Mouse (Mus musculus) heart, postnatal 0 days (tissue): ENCODE measurements at regions not wholly inside any gene's neighbourhood (a gene's known extent, or its start where the extent isn't known, plus 50 kb on each side); places are given as distances from the start of the nearest gene placed in this dataset.
A peak's percentile ranks its signal among the peaks of the same experiment; 100 is the strongest.

Source experiments
- ATAC-seq: fragments of 200-750 bp; cut with Nextera tagmentation; 2 replicates; pipeline ENCODE4 v1.8.0; 2017; ENCODE audit warnings: low read depth, moderate number of reproducible peaks, moderate library complexity; ENCODE audit not compliant: insufficient read depth
- DNase-seq: peaks from one replicate; pipeline ENCODE4 v3.0.0-alpha.2; 2016; ENCODE audit warnings: low spot score
- H3K27ac ChIP-seq: fragments of 300-500 bp; sonication (generic); 2 replicates; pipeline ENCODE4 v1.5.1; 2014; ENCODE audit warnings: low read depth, mild to moderate bottlenecking
- H3K27me3 ChIP-seq: fragments of 300-500 bp; sonication (generic); 2 replicates; pipeline ENCODE4 v1.6.1; 2014; ENCODE audit warnings: low read length, mixed read lengths; ENCODE audit not compliant: control insufficient read depth, insufficient read depth
- H3K36me3 ChIP-seq: fragments of 300-500 bp; sonication (generic); replicated peaks from 2 replicates; pipeline ENCODE4 v1.6.1; 2014; ENCODE audit warnings: low read length, mixed read lengths; ENCODE audit not compliant: control insufficient read depth, insufficient read depth
- H3K4me1 ChIP-seq: fragments of 300-500 bp; sonication (generic); 2 replicates; pipeline ENCODE4 v1.6.1; 2014; ENCODE audit warnings: antibody characterized with exemption; ENCODE audit not compliant: control insufficient read depth, insufficient read depth
- H3K4me2 ChIP-seq: fragments of 300-500 bp; sonication (generic); 2 replicates; pipeline ENCODE4 v1.6.1; 2014; ENCODE audit warnings: low read depth, mild to moderate bottlenecking, low read length, moderate library complexity
- H3K4me3 ChIP-seq: fragments of 300-500 bp; sonication (generic); 2 replicates; pipeline ENCODE4 v1.5.1; 2014; ENCODE audit warnings: low read depth, low read length
- H3K9ac ChIP-seq: fragments of 300-500 bp; sonication (generic); replicated peaks from 2 replicates; pipeline ENCODE4 v1.6.1; 2014; ENCODE audit warnings: low read depth, low read length, mixed read lengths
- H3K9me3 ChIP-seq: fragments of 300-500 bp; sonication (generic); replicated peaks from 2 replicates; pipeline ENCODE4 v1.6.1; 2016; ENCODE audit warnings: low read length; ENCODE audit not compliant: control insufficient read depth
- CTCF ChIP-seq: IDR thresholded peaks from 2 replicates; pipeline ENCODE4 v1.5.1; 2016; ENCODE audit warnings: antibody characterized with exemption, control low read depth, low read depth
- EP300 ChIP-seq: IDR thresholded peaks from 2 replicates; pipeline ENCODE4 v1.6.1; 2016; ENCODE audit warnings: antibody characterized with exemption, low read depth
- WGBS: fragments of 180-500 bp; shearing (Covaris S2); extraction: QIAGEN DNeasy Blood & Tissue Kit; methylation state at CpG from one replicate; pipeline ENCODE4 v1.1.7; 2014; 5-methylcytosine and 5-hydroxymethylcytosine counted together

- no peaks in the 10 kb centered on the region for H3K36me3 ChIP-seq
- no peak overlapping the region for H3K4me3 ChIP-seq
- H3K9ac ChIP-seq = no peak overlapping the region
- DNase-seq (no peak), ATAC-seq (no peak)
- no peak overlapping the region for H3K4me2 ChIP-seq
- TF ChIP-seq EP300 (no peak), CTCF (no peak)
- no peak overlapping the region for H3K27ac ChIP-seq
- H3K27me3 ChIP-seq = no peaks in the 10 kb centered on the region
- H3K9me3 ChIP-seq = no peaks in the 10 kb centered on the region
- WGBS = 91% methylated on average over 10 of the region's 10 CpGs
- H3K4me1 ChIP-seq = no peaks in the 10 kb centered on the region
Measured at GRCm38 (mm10) chr8:10830835-10831234, 177.4 kb downstream of the Irs2 start.

GRCm38 (mm10) chr8:10828580-10828979 is 179.7 kb downstream of the Irs2 start:
- no peaks in the 10 kb centered on the region for H3K9me3 ChIP-seq
- H3K4me2 ChIP-seq = no peak overlapping the region
- no peaks in the 10 kb centered on the region for H3K4me1 ChIP-seq
- no peak overlapping the region for H3K4me3 ChIP-seq
- no peak for DNase-seq
- no peak overlapping the region for H3K27ac ChIP-seq
- no peak for ATAC-seq
- TF ChIP-seq EP300 (no peak), CTCF (no peak)
- H3K36me3 ChIP-seq = no peaks in the 10 kb centered on the region
- H3K27me3 ChIP-seq = no peaks in the 10 kb centered on the region
- H3K9ac ChIP-seq = no peak overlapping the region
- 46% methylated on average over 9 of the region's 9 CpGs for WGBS

- Histone ChIP-seq H3K27me3 (no peaks in the 10 kb centered on the region), H3K9me3 (no peaks in the 10 kb centered on the region), H3K36me3 (no peaks in the 10 kb centered on the region), H3K4me1 (no peaks in the 10 kb centered on the region), H3K9ac (no peak overlapping the region), H3K4me3 (no peak overlapping the region), H3K4me2 (no peak overlapping the region), H3K27ac (no peak overlapping the region)
- WGBS = 67% methylated on average over 6 of the region's 6 CpGs
- ATAC-seq = peak; percentile 58; the same call in 1 of the 2 replicates
- DNase-seq = no peak
- TF ChIP-seq CTCF = peak; percentile 46
- no peak for TF ChIP-seq EP300
Measured at GRCm38 (mm10) chr8:10827560-10827959, 180.7 kb downstream of the Irs2 start.

- WGBS = 59% methylated on average over 4 of the region's 4 CpGs
- H3K9me3 ChIP-seq = no peaks in the 10 kb centered on the region
- DNase-seq (no peak), ATAC-seq (no peak)
- no peak overlapping the region for H3K4me3 ChIP-seq
- H3K4me1 ChIP-seq = no peaks in the 10 kb centered on the region
- 0 out of 2 replicates have a peak, but pooled peaks cover 2% of the 10 kb centered on the region for H3K27me3 ChIP-seq
- no peak overlapping the region for H3K4me2 ChIP-seq
- no peak for TF ChIP-seq CTCF
- TF ChIP-seq EP300 = no peak
- H3K9ac ChIP-seq = no peak overlapping the region
- no peaks in the 10 kb centered on the region for H3K36me3 ChIP-seq
- no peak overlapping the region for H3K27ac ChIP-seq
Measured at GRCm38 (mm10) chr8:10825981-10826380, 182.3 kb downstream of the Irs2 start.

- Histone ChIP-seq H3K9ac (no peak overlapping the region), H3K4me1 (no peaks in the 10 kb centered on the region), H3K27ac (no peak overlapping the region), H3K27me3 (0 out of 2 replicates have a peak, but pooled peaks cover 2% of the 10 kb centered on the region), H3K36me3 (no peaks in the 10 kb centered on the region), H3K9me3 (no peaks in the 10 kb centered on the region), H3K4me2 (no peak overlapping the region), H3K4me3 (no peak overlapping the region)
- DNase-seq (no peak), ATAC-seq (no peak)
- no peak for TF ChIP-seq CTCF
- no peak for TF ChIP-seq EP300
- 45% methylated on average over 10 of the region's 10 CpGs for WGBS
Measured at GRCm38 (mm10) chr8:10825192-10825926, 182.9 kb downstream of the Irs2 start.

- no peak overlapping the region for H3K9ac ChIP-seq
- DNase-seq = no peak
- TF ChIP-seq EP300 (no peak), CTCF (no peak)
- no peaks in the 10 kb centered on the region for H3K4me1 ChIP-seq
- H3K9me3 ChIP-seq = no peaks in the 10 kb centered on the region
- ATAC-seq = no peak
- H3K27ac ChIP-seq = no peak overlapping the region
- H3K4me3 ChIP-seq = no peak overlapping the region
- no peak overlapping the region for H3K4me2 ChIP-seq
- WGBS = 70% methylated on average over 2 of the region's 2 CpGs
- H3K27me3 ChIP-seq = 0 out of 2 replicates have a peak, but pooled peaks cover 8% of the 10 kb centered on the region
- no peaks in the 10 kb centered on the region for H3K36me3 ChIP-seq
Measured at GRCm38 (mm10) chr8:10821901-10822300, 186.4 kb downstream of the Irs2 start.
